Mouse (Mus musculus): ENCODE results near the gene Spg20.
A peak's percentile ranks its signal among the peaks of the same experiment; 100 is the strongest.

Spg20 gene

DNA sequence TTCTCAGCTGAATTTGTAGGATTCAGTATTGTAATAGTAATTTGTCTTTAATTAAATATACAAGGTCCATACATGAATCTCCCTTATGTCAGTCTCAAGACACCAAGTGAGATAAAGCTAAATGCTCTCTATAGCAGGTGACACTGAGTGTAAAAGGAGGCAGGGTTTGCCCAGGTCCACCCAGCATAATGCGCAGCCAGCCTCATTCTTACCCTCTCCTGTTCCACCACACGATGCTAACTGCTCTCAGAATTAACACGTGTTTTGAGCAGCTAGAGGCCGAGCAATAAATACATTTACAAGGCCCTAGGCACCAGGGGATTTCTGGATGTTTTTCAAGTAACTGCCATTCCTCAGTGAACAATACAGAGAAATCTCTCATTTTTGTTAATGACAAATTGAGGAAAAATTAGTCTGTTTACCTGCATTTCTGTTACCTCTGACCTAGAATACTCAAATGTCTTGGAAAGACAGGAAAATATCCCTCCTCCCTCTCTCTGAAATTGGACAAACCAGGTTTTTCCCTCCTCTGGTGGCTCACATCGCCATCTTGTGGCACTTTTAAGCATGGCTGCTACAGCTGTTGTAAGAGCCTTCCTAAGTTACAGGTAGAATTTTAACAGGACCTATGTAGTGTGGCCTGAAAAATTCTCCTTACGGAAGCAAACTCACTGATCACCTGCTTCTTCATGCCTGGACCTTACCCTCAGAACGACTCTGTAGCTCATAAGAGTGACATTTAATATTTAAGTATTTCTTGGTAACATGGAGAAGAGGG, 39.9 kb downstream of the Spg20 start:
- peak in 1 of 2 experiments; percentile 8 for DNase-seq

DNA sequence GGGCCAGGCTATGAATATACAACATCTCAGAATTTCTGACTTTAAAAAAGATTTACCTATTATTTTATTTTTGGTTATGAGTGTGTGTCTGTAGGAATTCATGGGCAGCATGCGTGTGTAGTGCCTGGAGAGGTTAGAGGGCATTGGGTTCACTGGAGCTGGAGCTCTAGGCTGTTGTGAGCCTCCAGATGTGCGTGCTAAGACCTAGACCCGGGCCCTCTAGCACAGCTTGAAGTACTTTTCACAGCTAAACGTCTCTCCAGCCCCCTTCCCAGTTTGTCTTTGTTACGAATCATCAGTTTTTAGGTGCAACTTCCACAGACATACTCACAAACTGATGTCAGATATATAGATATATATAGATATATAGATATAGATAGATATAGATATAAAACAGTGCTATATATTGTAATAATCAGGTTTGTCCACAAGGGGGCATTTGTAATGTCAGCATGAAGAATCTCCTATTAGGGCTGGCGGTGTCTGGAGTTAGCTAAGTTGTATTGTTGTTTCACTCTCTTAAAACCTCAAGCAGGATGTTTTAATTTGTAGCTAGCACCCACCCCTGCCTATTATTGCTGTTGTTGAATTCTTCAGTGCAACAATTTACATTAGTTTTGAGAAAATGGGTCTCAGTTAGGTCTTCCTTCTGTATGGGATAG, 40.9 kb downstream of the Spg20 start:
- no peak for DNase-seq

DNA sequence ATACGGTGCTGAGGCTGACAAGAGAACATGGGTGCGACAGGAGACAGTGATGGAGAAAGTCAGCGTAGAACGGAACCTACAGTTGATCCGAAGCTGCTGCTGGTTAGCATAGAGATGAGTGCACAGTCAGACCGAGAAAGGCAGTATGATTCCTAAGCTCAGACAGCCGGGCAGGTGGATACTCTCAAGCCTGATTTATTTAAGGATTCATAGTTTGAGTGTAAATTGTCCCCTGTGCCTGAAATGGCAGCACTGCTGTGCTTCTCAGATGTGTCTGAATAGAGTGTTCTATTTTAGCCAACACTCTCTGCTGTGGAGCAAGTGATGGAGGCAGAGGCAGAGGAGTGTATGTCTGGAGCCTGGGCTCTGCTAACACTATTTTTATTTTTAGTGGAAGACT, 42.3 kb downstream of the Spg20 start:
- DNase-seq = no peak

DNA sequence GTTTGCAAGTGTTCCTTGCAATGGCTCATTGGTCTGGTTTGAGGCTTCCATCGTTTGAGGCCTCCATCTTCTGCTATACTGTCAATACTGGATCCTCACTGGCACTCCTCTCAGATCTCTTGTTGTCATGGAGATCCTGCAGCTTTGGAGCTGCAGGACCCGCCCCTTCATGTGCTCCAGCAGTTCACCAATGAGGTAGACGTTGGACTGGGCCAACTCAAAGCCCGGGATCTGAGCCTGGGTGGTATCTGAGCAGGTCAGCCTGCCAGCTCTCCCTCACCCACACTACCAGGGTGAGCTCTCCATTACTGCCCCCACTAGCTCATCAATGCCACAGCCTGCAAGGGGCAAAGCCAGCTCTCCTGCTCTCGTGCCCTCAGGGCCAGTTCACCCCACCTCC, 45.5 kb downstream of the Spg20 start:
- DNase-seq = no peak

DNA sequence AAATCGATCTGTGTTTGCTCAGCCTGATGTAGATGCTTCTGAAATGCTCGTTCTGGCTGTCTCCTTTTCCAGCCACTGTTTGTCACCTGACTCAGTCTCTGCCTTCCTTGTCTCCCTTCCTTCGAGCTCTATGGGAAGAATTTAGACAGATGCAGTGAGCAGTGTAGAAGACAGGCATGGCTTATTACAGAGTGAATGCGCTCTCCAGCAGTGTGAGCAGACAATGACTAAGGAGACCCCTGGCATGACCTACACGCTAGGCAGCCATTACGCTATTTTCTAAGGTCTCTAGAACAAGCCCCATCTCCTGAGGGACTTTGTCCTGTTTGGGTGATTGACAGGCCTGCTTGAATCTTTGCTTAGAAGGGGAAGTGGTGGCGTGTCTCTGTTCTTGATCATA, 49.2 kb downstream of the Spg20 start:
- DNase-seq = no peak

DNA sequence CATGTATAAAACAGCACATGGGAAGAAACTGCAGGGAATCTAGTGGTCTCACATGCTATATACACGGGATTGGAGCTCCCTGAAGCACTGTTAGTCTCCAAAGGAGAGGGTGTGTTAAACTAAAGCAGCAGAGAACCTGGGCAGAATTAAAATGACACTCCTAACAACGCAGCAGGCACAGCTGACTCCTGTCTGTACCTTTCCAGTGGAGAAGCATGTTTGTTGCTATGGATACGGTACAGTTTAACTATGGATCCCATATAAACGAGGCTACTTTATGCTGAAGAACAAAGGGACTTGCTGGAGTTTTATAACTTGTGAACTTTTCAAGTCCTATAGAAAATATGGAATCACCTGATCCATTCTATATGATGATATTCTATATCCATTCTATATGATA, 51.6 kb downstream of the Spg20 start:
- DNase-seq = no peak

DNA sequence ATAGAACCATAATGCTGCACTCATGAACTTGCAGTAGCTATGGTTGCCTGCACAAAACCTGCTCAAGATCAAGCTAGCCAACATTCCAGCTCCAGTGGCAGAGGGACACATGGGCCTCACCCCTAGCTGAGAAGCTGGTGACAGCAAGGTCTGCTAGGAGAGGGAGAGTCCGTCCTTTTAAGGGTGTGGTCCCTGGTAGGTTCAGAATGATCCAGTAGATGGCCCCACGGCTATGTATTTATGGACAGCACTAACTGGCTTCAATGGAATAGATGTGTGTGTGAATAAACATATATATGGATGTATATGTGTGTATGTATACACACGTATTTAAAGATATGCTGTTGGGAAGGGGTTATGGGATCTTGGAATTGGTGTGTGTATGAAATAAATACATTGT, 60.6 kb downstream of the Spg20 start:
- no peak for DNase-seq

DNA sequence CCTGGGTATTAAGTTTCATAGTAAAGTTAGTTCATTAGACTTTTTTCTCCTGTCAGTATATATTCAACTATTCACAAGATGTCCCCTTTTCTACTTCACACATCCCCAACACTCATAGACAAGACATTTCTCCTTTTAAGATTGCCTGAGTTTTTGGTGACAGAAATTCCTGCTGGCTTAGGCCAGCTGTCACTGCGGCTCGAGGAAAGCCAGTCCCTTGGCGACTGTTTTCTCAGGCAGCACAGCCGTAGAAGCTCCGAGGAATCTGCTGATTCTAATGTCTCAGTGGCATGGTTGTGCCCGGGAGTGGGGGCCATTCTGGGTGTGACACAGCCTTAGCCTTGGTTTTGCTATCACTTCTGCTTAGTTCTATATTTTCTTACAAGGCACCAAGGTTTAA, 65.4 kb downstream of the Spg20 start:
- DNase-seq = no peak

DNA sequence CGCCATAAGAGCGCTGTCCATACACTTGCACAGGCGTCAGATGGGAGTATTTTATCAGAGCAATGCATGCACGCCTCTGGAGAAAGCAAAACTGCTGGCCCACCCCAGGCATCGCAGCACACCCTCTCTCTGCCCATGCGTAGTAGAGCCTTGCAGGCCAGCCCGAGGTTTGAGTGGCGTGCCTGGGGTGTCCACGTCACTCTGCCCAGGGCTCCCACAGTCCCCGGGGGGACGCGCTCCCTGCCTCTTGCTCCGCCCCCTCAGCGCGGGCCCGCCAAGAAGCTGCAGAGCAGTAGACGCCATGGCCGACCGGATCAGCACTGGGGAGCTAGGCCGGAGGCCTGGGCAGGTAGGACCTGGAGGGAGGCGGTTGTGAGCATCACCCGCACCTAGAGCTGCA, 69.9 kb downstream of the Spg20 start, which contains the start of gene Sohlh2:
TSS of gene Sohlh2 (plus strand) at position 263 of the 400 bp plus-strand sequence.
- DNase-seq = no peak
